Mouse (Mus musculus) hindbrain, embryonic 10.5 days (tissue): ENCODE measurements around the gene Mllt6. TPM values are rescaled to one million over a fixed set of nuclear protein-coding genes. Genes with fewer than 3 reads are reported as not detected.
"Not testable (repeated sequence)": the region's sequence is repeated elsewhere in the genome, so short reads cannot be mapped to it uniquely, and the experiment has no call there.

Experiments
- DNase-seq: peaks from one replicate; pipeline ENCODE4 v3.0.0-alpha.2; 2017; ENCODE audit warnings: low spot score
- H3K27ac ChIP-seq: fragments of 300-500 bp; sonication (generic); 2 replicates; pipeline ENCODE4 v1.5.1; 2016; ENCODE audit warnings: mild to moderate bottlenecking, moderate library complexity
- H3K27me3 ChIP-seq: fragments of 300-500 bp; sonication (generic); 2 replicates; pipeline ENCODE4 v1.6.1; 2016; ENCODE audit warnings: mild to moderate bottlenecking; ENCODE audit not compliant: poor library complexity, insufficient read depth, severe bottlenecking
- H3K36me3 ChIP-seq: fragments of 300-500 bp; sonication (generic); 2 replicates; pipeline ENCODE4 v1.6.1; 2016; ENCODE audit warnings: mild to moderate bottlenecking, moderate library complexity
- H3K4me1 ChIP-seq: fragments of 300-500 bp; sonication (generic); replicated peaks from 2 replicates; pipeline ENCODE4 v1.6.1; 2016; ENCODE audit warnings: mild to moderate bottlenecking
- H3K4me3 ChIP-seq: fragments of 300-500 bp; sonication (generic); 2 replicates; pipeline ENCODE4 v1.5.1; 2016; ENCODE audit warnings: mild to moderate bottlenecking, moderate library complexity
- H3K9me3 ChIP-seq: fragments of 300-500 bp; sonication (generic); 2 replicates; pipeline ENCODE4 v1.6.1; 2016; ENCODE audit warnings: mild to moderate bottlenecking, moderate library complexity
- WGBS: fragments of 180-500 bp; shearing (Covaris S2); methylation state at CpG from one replicate; pipeline ENCODE4 v1.1.7; 2016; 5-methylcytosine and 5-hydroxymethylcytosine counted together
- polyA plus RNA-seq: library from polyadenylated mRNA; unstranded; fragments of >200 nt; fragmentation: Nextera tagmentation; extraction: Ambion mirVana; gene quantifications from 2 replicates; pipeline ENCODE4 v1.2.1, GENCODE M21; 2016

Gene Mllt6
- polyA plus RNA-seq, 1 experiment from 2014 or later, result 2.2 TPM

GRCm38 (mm10) chr11:97701581-97702392, 38.6 kb downstream of the Mllt6 start:
- DNase-seq, result no peak
- Histone ChIP-seq H3K27me3 (no peaks in the 10 kb centered on the region), H3K9me3 (no peaks in the 10 kb centered on the region), H3K4me3 (peak overlapping the region; percentile 85), H3K36me3 (peaks cover 20% of the 10 kb centered on the region), H3K4me1 (peaks cover 60% of the 10 kb centered on the region), H3K27ac (peak overlapping the region; percentile 99; the same call in 1 of the 2 replicates)
- 57% methylated on average over 15 of the region's 15 CpGs for WGBS

GRCm38 (mm10) chr11:97702393-97702745, 39.2 kb downstream of the Mllt6 start:
- no peaks in the 10 kb centered on the region for H3K27me3 ChIP-seq
- H3K4me1 ChIP-seq, result peaks cover 54% of the 10 kb centered on the region
- H3K27ac ChIP-seq, result peak overlapping the region; percentile 91
- under 1% methylated on average over 24 of the region's 24 CpGs for WGBS
- H3K9me3 ChIP-seq, result no peaks in the 10 kb centered on the region
- H3K4me3 ChIP-seq, result peak overlapping the region; percentile 85
- DNase-seq, result peak; percentile 88
- H3K36me3 ChIP-seq, result peaks cover 26% of the 10 kb centered on the region

GRCm38 (mm10) chr11:97703039-97703826, 40.0 kb downstream of the Mllt6 start, which contains the start of gene Psmb3:
Gene Psmb3, plus strand, starts transcription at chr11:97703399.
- WGBS, result under 1% methylated on average over 35 of the region's 35 CpGs
- Histone ChIP-seq H3K27ac (peak within 1 kb of the TSS; percentile 91), H3K4me3 (peak within 1 kb of the TSS; percentile 85), H3K27me3 (no peaks in the 10 kb centered on the region), H3K36me3 (peaks cover 35% of the 10 kb centered on the region), H3K4me1 (peaks cover 46% of the 10 kb centered on the region), H3K9me3 (no peaks in the 10 kb centered on the region)
- DNase-seq, result peak; percentile 97

GRCm38 (mm10) chr11:97710067-97710466, 46.9 kb downstream of the Mllt6 start:
- not testable (repeated sequence) for H3K9me3 ChIP-seq, H3K27me3 ChIP-seq, H3K27ac ChIP-seq, DNase-seq, H3K4me1 ChIP-seq, H3K4me3 ChIP-seq
- peaks cover 88% of the 10 kb centered on the region for H3K36me3 ChIP-seq
- WGBS, result 84% methylated on average over 2 of the region's 2 CpGs

GRCm38 (mm10) chr11:97711200-97711900, 48.1 kb downstream of the Mllt6 start:
- H3K4me1 ChIP-seq, result no peaks in the 10 kb centered on the region
- DNase-seq, result no peak
- H3K27ac ChIP-seq, result no peak overlapping the region
- WGBS, result 88% methylated on average over 13 of the region's 13 CpGs
- peaks cover 89% of the 10 kb centered on the region for H3K36me3 ChIP-seq
- no peak overlapping the region for H3K4me3 ChIP-seq
- no peaks in the 10 kb centered on the region for H3K27me3 ChIP-seq
- H3K9me3 ChIP-seq, result no peaks in the 10 kb centered on the region

GRCm38 (mm10) chr11:97712286-97712685, 49.1 kb downstream of the Mllt6 start:
- Histone ChIP-seq H3K27ac (no peak overlapping the region), H3K27me3 (no peaks in the 10 kb centered on the region), H3K9me3 (no peaks in the 10 kb centered on the region), H3K36me3 (peaks cover 87% of the 10 kb centered on the region), H3K4me1 (no peaks in the 10 kb centered on the region), H3K4me3 (no peak overlapping the region)
- no peak for DNase-seq
- WGBS, result 94% methylated on average over 15 of the region's 15 CpGs

- H3K9me3 ChIP-seq, result no peaks in the 10 kb centered on the region
- 93% methylated on average over 8 of the region's 8 CpGs for WGBS
- no peaks in the 10 kb centered on the region for H3K27me3 ChIP-seq
Measured at GRCm38 (mm10) chr11:97713896-97714295, 50.7 kb downstream of the Mllt6 start.

GRCm38 (mm10) chr11:97714356-97714755, 51.1 kb downstream of the Mllt6 start:
- no peaks in the 10 kb centered on the region for H3K9me3 ChIP-seq
- WGBS, result 97% methylated on average over 3 of the region's 3 CpGs

More at GRCm38 (mm10) chr11:97713896-97714295, 50.7 kb downstream of the Mllt6 start:
- H3K4me1 ChIP-seq, result no peaks in the 10 kb centered on the region
- no peak overlapping the region for H3K27ac ChIP-seq
- DNase-seq, result no peak
- peaks cover 87% of the 10 kb centered on the region for H3K36me3 ChIP-seq
- no peak overlapping the region for H3K4me3 ChIP-seq

GRCm38 (mm10) chr11:97714784-97715760, 51.9 kb downstream of the Mllt6 start:
- H3K4me1 ChIP-seq, result no peaks in the 10 kb centered on the region
- no peak overlapping the region for H3K4me3 ChIP-seq
- H3K27ac ChIP-seq, result no peak overlapping the region
- no peaks in the 10 kb centered on the region for H3K27me3 ChIP-seq
- H3K9me3 ChIP-seq, result no peaks in the 10 kb centered on the region
- DNase-seq, result no peak
- H3K36me3 ChIP-seq, result peaks cover 93% of the 10 kb centered on the region
- WGBS, result 93% methylated on average over 14 of the region's 14 CpGs

More at GRCm38 (mm10) chr11:97714356-97714755, 51.1 kb downstream of the Mllt6 start:
- Histone ChIP-seq H3K36me3 (peaks cover 87% of the 10 kb centered on the region), H3K27me3 (no peaks in the 10 kb centered on the region), H3K4me1 (no peaks in the 10 kb centered on the region), H3K27ac (no peak overlapping the region), H3K4me3 (no peak overlapping the region)
- DNase-seq, result no peak

- Histone ChIP-seq H3K9me3 (no peaks in the 10 kb centered on the region), H3K27ac (no peak overlapping the region), H3K27me3 (no peaks in the 10 kb centered on the region), H3K4me1 (no peaks in the 10 kb centered on the region), H3K4me3 (no peak overlapping the region), H3K36me3 (peaks cover 98% of the 10 kb centered on the region)
- DNase-seq, result no peak
- WGBS, result 87% methylated on average over 8 of the region's 8 CpGs
Measured at GRCm38 (mm10) chr11:97716021-97716420, 52.8 kb downstream of the Mllt6 start.

GRCm38 (mm10) chr11:97717369-97718280, 54.4 kb downstream of the Mllt6 start:
- no peak for DNase-seq
- 89% methylated on average over 26 of the region's 26 CpGs for whole genome bisulfite sequencing
- peaks cover 6% of the 10 kb centered on the region; the same call in 1 of the 2 replicates for H3K9me3 ChIP-seq
- H3K27me3 ChIP-seq, result no peaks in the 10 kb centered on the region
- H3K27ac ChIP-seq, result no peak overlapping the region
- 0 out of 2 replicates have a peak, but pooled peaks cover under 1% of the 10 kb centered on the region for H3K4me1 ChIP-seq
- no peak overlapping the region for H3K4me3 ChIP-seq
- peaks cover 98% of the 10 kb centered on the region for H3K36me3 ChIP-seq
